Mouse (Mus musculus): ENCODE measurements around the gene Ipo9. TPM values are rescaled to one million over a fixed set of nuclear protein-coding genes. Genes with fewer than 3 reads are reported as not detected.

Ipo9 gene
- polyA plus RNA-seq, 1 experiment from 2014 or later, result 204 TPM

GRCm38 (mm10) chr1:135422772-135423171 lies 7.5 kb downstream of the Ipo9 start:
- Histone ChIP-seq H3K9me3 (ENCODE audit: control insufficient read depth, low read length) (no peaks in the 10 kb centered on the region), H3K27me3 (ENCODE audit: control insufficient read depth, insufficient read depth, low read length) (no peaks in the 10 kb centered on the region), H3K27ac (ENCODE audit: low read depth, low read length) (no peak overlapping the region), H3K36me3 (ENCODE audit: control insufficient read depth, insufficient read depth, low read length) (peaks cover 8% of the 10 kb centered on the region), H3K4me2 (ENCODE audit: low read depth, low read length, severe bottlenecking) (no peak overlapping the region), H3K4me3 (ENCODE audit: low read depth, low read length) (no peak overlapping the region), H3K4me1 (replicated peaks; ENCODE audit: control insufficient read depth, insufficient read depth, low read length) (no peaks in the 10 kb centered on the region), H3K9ac (ENCODE audit: low read length) (no peak overlapping the region)
- DNase-seq (ENCODE audit: low spot score), result no peak
- ATAC-seq (replicated peaks; ENCODE audit: low FRiP score), result no peak
- WGBS, result 94% methylated on average over 6 of the region's 6 CpGs

DNA sequence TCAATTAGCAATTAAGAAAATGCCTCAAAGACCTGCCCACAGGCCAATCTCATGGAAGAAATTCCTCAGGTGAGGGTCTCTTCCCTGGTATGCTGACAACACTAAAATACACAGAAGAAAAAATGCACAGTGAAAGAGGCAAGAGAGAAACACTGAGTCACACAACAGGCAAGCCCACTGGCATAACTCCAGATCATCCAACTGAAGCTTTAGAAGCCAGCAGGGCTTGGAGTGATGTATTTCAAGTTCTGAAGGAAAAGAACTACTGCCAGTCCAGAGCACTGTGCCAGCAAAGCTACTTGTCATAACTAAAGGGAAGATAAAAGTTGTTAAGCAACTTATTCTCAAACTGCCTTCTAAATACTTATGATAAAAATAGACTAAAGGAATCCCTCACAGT lies 16.3 kb downstream of the Ipo9 start:
- no peak overlapping the region for H3K4me2 ChIP-seq (ENCODE audit: low read depth, low read length, severe bottlenecking)
- H3K4me1 ChIP-seq (replicated peaks; ENCODE audit: control insufficient read depth, insufficient read depth, low read length), result no peaks in the 10 kb centered on the region
- H3K27me3 ChIP-seq (ENCODE audit: control insufficient read depth, insufficient read depth, low read length), result no peaks in the 10 kb centered on the region
- ATAC-seq (replicated peaks; ENCODE audit: low FRiP score) (no peak), DNase-seq (ENCODE audit: low spot score) (no peak)
- no peak overlapping the region for H3K4me3 ChIP-seq (ENCODE audit: low read depth, low read length)
- H3K36me3 ChIP-seq (ENCODE audit: control insufficient read depth, insufficient read depth, low read length), result peaks cover 25% of the 10 kb centered on the region
- H3K9me3 ChIP-seq (ENCODE audit: control insufficient read depth, low read length), result no peaks in the 10 kb centered on the region
- no peak overlapping the region for H3K9ac ChIP-seq (ENCODE audit: low read length)
- H3K27ac ChIP-seq (ENCODE audit: low read depth, low read length), result no peak overlapping the region

GRCm38 (mm10) chr1:135412130-135412529 lies 18.2 kb downstream of the Ipo9 start:
- Histone ChIP-seq H3K4me3 (ENCODE audit: low read depth, low read length) (no peak overlapping the region), H3K4me1 (replicated peaks; ENCODE audit: control insufficient read depth, insufficient read depth, low read length) (no peaks in the 10 kb centered on the region), H3K4me2 (ENCODE audit: low read depth, low read length, severe bottlenecking) (no peak overlapping the region), H3K9ac (ENCODE audit: low read length) (no peak overlapping the region), H3K27ac (ENCODE audit: low read depth, low read length) (no peak overlapping the region), H3K27me3 (ENCODE audit: control insufficient read depth, insufficient read depth, low read length) (no peaks in the 10 kb centered on the region), H3K9me3 (ENCODE audit: control insufficient read depth, low read length) (no peaks in the 10 kb centered on the region), H3K36me3 (ENCODE audit: control insufficient read depth, insufficient read depth, low read length) (peaks cover 34% of the 10 kb centered on the region)
- WGBS, result 86% methylated on average over 4 of the region's 4 CpGs
- DNase-seq (ENCODE audit: low spot score) (peak; percentile 43), ATAC-seq (replicated peaks; ENCODE audit: low FRiP score) (no peak)

DNA sequence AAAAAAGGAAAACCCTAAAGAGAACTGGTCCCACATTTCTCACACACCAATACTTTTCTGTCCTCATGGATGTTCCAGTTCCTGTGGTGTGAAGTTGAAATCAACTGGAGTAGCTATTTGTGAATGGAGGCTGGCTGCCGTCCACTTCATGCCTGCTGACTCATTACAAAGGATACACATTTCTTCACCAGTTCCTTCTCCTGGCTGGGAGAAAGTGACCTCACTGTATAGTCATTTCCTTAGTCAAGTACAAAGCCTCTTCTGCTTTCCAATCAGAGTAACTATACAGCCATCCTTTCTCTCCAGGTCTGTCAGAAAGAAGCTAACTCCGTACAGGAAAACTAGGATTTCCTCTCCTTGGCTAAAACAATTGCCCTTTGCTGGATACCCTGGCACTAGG lies 19.3 kb downstream of the Ipo9 start:
- WGBS, result 85% methylated on average over 2 of the region's 2 CpGs
- Histone ChIP-seq H3K27me3 (ENCODE audit: control insufficient read depth, insufficient read depth, low read length) (no peaks in the 10 kb centered on the region), H3K9ac (ENCODE audit: low read length) (no peak overlapping the region), H3K4me3 (ENCODE audit: low read depth, low read length) (no peak overlapping the region), H3K27ac (ENCODE audit: low read depth, low read length) (no peak overlapping the region), H3K4me1 (replicated peaks; ENCODE audit: control insufficient read depth, insufficient read depth, low read length) (no peaks in the 10 kb centered on the region), H3K4me2 (ENCODE audit: low read depth, low read length, severe bottlenecking) (no peak overlapping the region), H3K36me3 (ENCODE audit: control insufficient read depth, insufficient read depth, low read length) (peaks cover 30% of the 10 kb centered on the region), H3K9me3 (ENCODE audit: control insufficient read depth, low read length) (no peaks in the 10 kb centered on the region)
- no peak for ATAC-seq (replicated peaks; ENCODE audit: low FRiP score)
- DNase-seq (ENCODE audit: low spot score), result peak; percentile 30

- H3K36me3 ChIP-seq (ENCODE audit: control insufficient read depth, insufficient read depth, low read length), result peaks cover 33% of the 10 kb centered on the region
- no peak overlapping the region for H3K4me2 ChIP-seq (ENCODE audit: low read depth, low read length, severe bottlenecking)
- no peak overlapping the region for H3K27ac ChIP-seq (ENCODE audit: low read depth, low read length)
- H3K9ac ChIP-seq (ENCODE audit: low read length), result no peak overlapping the region
- ATAC-seq (replicated peaks; ENCODE audit: low FRiP score), result no peak
- no peak overlapping the region for H3K4me3 ChIP-seq (ENCODE audit: low read depth, low read length)
- H3K27me3 ChIP-seq (ENCODE audit: control insufficient read depth, insufficient read depth, low read length), result no peaks in the 10 kb centered on the region
- no peaks in the 10 kb centered on the region for H3K9me3 ChIP-seq (ENCODE audit: control insufficient read depth, low read length)
- 96% methylated on average over 4 of the region's 4 CpGs for WGBS
- DNase-seq (ENCODE audit: low spot score), result no peak
- no peaks in the 10 kb centered on the region for H3K4me1 ChIP-seq (replicated peaks; ENCODE audit: control insufficient read depth, insufficient read depth, low read length)
Measured at GRCm38 (mm10) chr1:135408973-135409372, 21.3 kb downstream of the Ipo9 start.

GRCm38 (mm10) chr1:135405356-135405755 lies 24.9 kb downstream of the Ipo9 start:
- peaks cover 41% of the 10 kb centered on the region for H3K36me3 ChIP-seq (ENCODE audit: control insufficient read depth, insufficient read depth, low read length)
- no peaks in the 10 kb centered on the region for H3K27me3 ChIP-seq (ENCODE audit: control insufficient read depth, insufficient read depth, low read length)
- DNase-seq (ENCODE audit: low spot score), result no peak

GRCm38 (mm10) chr1:135401452-135402110 lies 28.7 kb downstream of the Ipo9 start:
- WGBS, result 96% methylated on average over 3 of the region's 3 CpGs
- Histone ChIP-seq H3K27me3 (ENCODE audit: control insufficient read depth, insufficient read depth, low read length) (no peaks in the 10 kb centered on the region), H3K36me3 (ENCODE audit: control insufficient read depth, insufficient read depth, low read length) (peaks cover 28% of the 10 kb centered on the region), H3K4me3 (ENCODE audit: low read depth, low read length) (no peak overlapping the region), H3K9ac (ENCODE audit: low read length) (no peak overlapping the region), H3K4me2 (ENCODE audit: low read depth, low read length, severe bottlenecking) (no peak overlapping the region), H3K27ac (ENCODE audit: low read depth, low read length) (no peak overlapping the region), H3K9me3 (ENCODE audit: control insufficient read depth, low read length) (no peaks in the 10 kb centered on the region), H3K4me1 (replicated peaks; ENCODE audit: control insufficient read depth, insufficient read depth, low read length) (no peaks in the 10 kb centered on the region)
- peak; percentile 10 for DNase-seq (ENCODE audit: low spot score)
- no peak for ATAC-seq (replicated peaks; ENCODE audit: low FRiP score)

More at GRCm38 (mm10) chr1:135405356-135405755, 24.9 kb downstream of the Ipo9 start:
- ATAC-seq (replicated peaks; ENCODE audit: low FRiP score), result no peak
- H3K9me3 ChIP-seq (ENCODE audit: control insufficient read depth, low read length), result no peaks in the 10 kb centered on the region
- H3K27ac ChIP-seq (ENCODE audit: low read depth, low read length), result no peak overlapping the region
- no peak overlapping the region for H3K9ac ChIP-seq (ENCODE audit: low read length)
- no peaks in the 10 kb centered on the region for H3K4me1 ChIP-seq (replicated peaks; ENCODE audit: control insufficient read depth, insufficient read depth, low read length)
- H3K4me2 ChIP-seq (ENCODE audit: low read depth, low read length, severe bottlenecking), result no peak overlapping the region
- H3K4me3 ChIP-seq (ENCODE audit: low read depth, low read length), result no peak overlapping the region
- WGBS, result 78% methylated on average over 7 of the region's 7 CpGs

DNA sequence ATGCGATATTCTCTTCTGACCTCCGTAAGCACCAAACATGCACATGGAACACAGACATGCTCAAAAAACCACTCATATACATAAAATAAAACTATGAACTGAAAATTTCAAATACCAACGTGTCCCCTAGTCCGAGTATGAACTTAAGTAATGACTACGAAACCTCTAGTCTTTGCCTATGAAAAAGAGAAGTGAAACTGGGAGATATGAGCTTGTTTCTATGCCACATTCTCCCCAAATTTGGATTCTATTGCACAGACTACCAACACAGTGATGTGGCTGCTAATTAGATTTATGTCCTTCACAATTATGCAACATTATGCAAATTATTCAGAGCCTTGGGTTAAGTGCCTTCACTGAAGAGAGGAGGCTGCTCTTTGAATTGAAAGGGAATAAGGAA lies 30.8 kb downstream of the Ipo9 start:
- H3K4me3 ChIP-seq (ENCODE audit: low read depth, low read length), result no peak overlapping the region
- peaks cover 31% of the 10 kb centered on the region for H3K36me3 ChIP-seq (ENCODE audit: control insufficient read depth, insufficient read depth, low read length)
- no peaks in the 10 kb centered on the region for H3K27me3 ChIP-seq (ENCODE audit: control insufficient read depth, insufficient read depth, low read length)
- 98% methylated on average over 5 of the region's 5 CpGs for WGBS
- H3K4me1 ChIP-seq (replicated peaks; ENCODE audit: control insufficient read depth, insufficient read depth, low read length), result no peaks in the 10 kb centered on the region
- no peak overlapping the region for H3K4me2 ChIP-seq (ENCODE audit: low read depth, low read length, severe bottlenecking)
- no peaks in the 10 kb centered on the region for H3K9me3 ChIP-seq (ENCODE audit: control insufficient read depth, low read length)
- H3K9ac ChIP-seq (ENCODE audit: low read length), result no peak overlapping the region
- no peak overlapping the region for H3K27ac ChIP-seq (ENCODE audit: low read depth, low read length)
- ATAC-seq (replicated peaks; ENCODE audit: low FRiP score) (no peak), DNase-seq (ENCODE audit: low spot score) (peak; percentile 1)

DNA sequence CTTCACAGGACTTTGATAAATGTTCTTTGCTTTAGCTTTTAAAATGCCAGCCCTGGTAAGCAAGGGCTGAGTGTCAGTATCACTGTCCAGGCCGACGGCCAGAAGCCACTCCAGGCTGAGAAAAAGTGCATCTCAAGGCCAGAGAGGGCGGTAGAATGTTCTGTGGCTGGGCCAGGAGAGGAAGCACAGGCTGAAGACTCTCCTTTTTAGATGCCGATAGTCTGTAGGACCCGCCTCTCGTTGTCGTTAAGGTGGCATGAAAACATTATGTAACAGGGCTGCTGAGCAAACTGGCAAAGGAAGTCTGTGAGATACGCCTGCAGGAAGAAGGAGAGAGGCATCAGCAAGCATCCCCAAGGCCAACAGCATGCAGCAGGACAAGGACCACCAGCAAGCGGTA lies 45.1 kb downstream of the Ipo9 start:
- peaks cover 39% of the 10 kb centered on the region for H3K36me3 ChIP-seq (ENCODE audit: control insufficient read depth, insufficient read depth, low read length)
- H3K4me1 ChIP-seq (replicated peaks; ENCODE audit: control insufficient read depth, insufficient read depth, low read length), result no peaks in the 10 kb centered on the region
- DNase-seq (ENCODE audit: low spot score), result no peak
- H3K27me3 ChIP-seq (ENCODE audit: control insufficient read depth, insufficient read depth, low read length), result no peaks in the 10 kb centered on the region
- ATAC-seq (replicated peaks; ENCODE audit: low FRiP score), result no peak
- H3K4me2 ChIP-seq (ENCODE audit: low read depth, low read length, severe bottlenecking), result no peak overlapping the region
- H3K9ac ChIP-seq (ENCODE audit: low read length), result no peak overlapping the region
- no peaks in the 10 kb centered on the region for H3K9me3 ChIP-seq (ENCODE audit: control insufficient read depth, low read length)
- H3K27ac ChIP-seq (ENCODE audit: low read depth, low read length), result no peak overlapping the region
- H3K4me3 ChIP-seq (ENCODE audit: low read depth, low read length), result no peak overlapping the region
- 90% methylated on average over 9 of the region's 9 CpGs for WGBS
